Mouse (Mus musculus) heart, embryonic 16.5 days (tissue): ENCODE measurements around the gene Kctd11. TPM values are rescaled to one million over a fixed set of nuclear protein-coding genes. Genes with fewer than 3 reads are reported as not detected.
"Not testable (repeated sequence)": the region's sequence is repeated elsewhere in the genome, so short reads cannot be mapped to it uniquely, and the experiment has no call there.

Source experiments
- ATAC-seq: fragments of 200-750 bp; cut with Nextera tagmentation; replicated peaks from 2 replicates; pipeline ENCODE4 v1.8.0; 2017; ENCODE audit warnings: moderate number of reproducible peaks; ENCODE audit not compliant: insufficient read depth, low FRiP score; ENCODE audit errors: extremely low read depth
- H3K27ac ChIP-seq: fragments of 300-500 bp; sonication (generic); 2 replicates; pipeline ENCODE4 v1.5.1; 2014; ENCODE audit warnings: mild to moderate bottlenecking, low read length, control low read depth, moderate library complexity
- H3K27me3 ChIP-seq: fragments of 300-500 bp; sonication (generic); 2 replicates; pipeline ENCODE4 v1.6.1; 2014; ENCODE audit warnings: low read length, mixed read lengths; ENCODE audit not compliant: control insufficient read depth, insufficient read depth
- H3K36me3 ChIP-seq: fragments of 300-500 bp; sonication (generic); 2 replicates; pipeline ENCODE4 v1.6.1; 2014; ENCODE audit not compliant: control insufficient read depth, insufficient read depth
- H3K4me1 ChIP-seq: fragments of 300-500 bp; sonication (generic); 2 replicates; pipeline ENCODE4 v1.6.1; 2014; ENCODE audit warnings: low read length, mixed read lengths; ENCODE audit not compliant: control insufficient read depth, insufficient read depth
- H3K4me2 ChIP-seq: fragments of 300-500 bp; sonication (generic); 2 replicates; pipeline ENCODE4 v1.6.1; 2014; ENCODE audit warnings: low read depth, mild to moderate bottlenecking, control low read depth, low read length
- H3K4me3 ChIP-seq: fragments of 300-500 bp; sonication (generic); 2 replicates; pipeline ENCODE4 v1.5.1; 2014; ENCODE audit warnings: mild to moderate bottlenecking, control low read depth, low read length
- H3K9ac ChIP-seq: fragments of 300-500 bp; sonication (generic); 2 replicates; pipeline ENCODE4 v1.6.1; 2014; ENCODE audit warnings: low read length, control low read depth
- H3K9me3 ChIP-seq: fragments of 300-500 bp; sonication (generic); replicated peaks from 2 replicates; pipeline ENCODE4 v1.6.1; 2016; ENCODE audit warnings: low read length; ENCODE audit not compliant: control insufficient read depth
- WGBS: fragments of 180-500 bp; shearing (Covaris S2); extraction: QIAGEN DNeasy Blood & Tissue Kit; methylation state at CpG from one replicate; pipeline ENCODE4 v1.1.7; 2014; 5-methylcytosine and 5-hydroxymethylcytosine counted together
- polyA plus RNA-seq: library from polyadenylated mRNA; unstranded; fragments of >200 nt; fragmentation: Nextera tagmentation; extraction: Ambion mirVana; gene quantifications from 2 replicates; pipeline ENCODE4 v1.2.1, GENCODE M21; 2015

Kctd11 gene
- polyA plus RNA-seq, 1 experiment from 2014 or later = 3.9 TPM

DNA sequence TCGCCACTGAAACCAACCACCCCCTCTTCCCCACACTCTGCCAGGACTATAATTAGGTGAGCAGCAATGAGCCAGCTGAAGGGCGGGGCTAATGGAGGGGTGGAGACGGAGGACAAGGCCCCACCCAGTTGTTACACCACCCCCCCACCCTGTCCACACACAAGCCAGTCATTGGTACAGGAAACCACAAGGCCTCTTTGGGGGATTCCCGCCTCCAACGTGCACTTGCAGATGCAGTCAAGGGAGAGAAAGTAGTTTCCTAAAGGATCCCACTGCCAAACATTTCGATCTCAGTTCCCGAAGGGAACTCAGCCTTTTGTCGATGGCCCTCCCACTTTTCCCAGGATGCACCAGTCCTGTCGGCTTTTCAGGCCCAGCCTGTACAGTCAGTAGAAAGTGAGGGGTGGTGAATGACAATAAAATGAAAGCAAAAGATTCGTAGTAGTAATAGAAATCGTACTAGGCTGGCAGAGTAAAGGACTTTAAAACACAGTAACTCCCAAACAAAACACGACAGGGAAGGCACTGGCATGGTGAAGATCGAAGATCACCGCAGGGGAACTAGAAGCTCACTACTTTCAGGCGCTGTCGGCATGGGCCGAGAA, 38.6 kb upstream of the Kctd11 start:
- H3K4me1 ChIP-seq = peaks cover 34% of the 10 kb centered on the region
- peak overlapping the region; percentile 98 for H3K9ac ChIP-seq
- ATAC-seq = peak; percentile 11; the same call in 1 of the 2 replicates

GRCm38 (mm10) chr11:69919053-69919452, 37.8 kb upstream of the Kctd11 start:
- peak overlapping the region; percentile 98 for H3K4me2 ChIP-seq
- peaks cover 39% of the 10 kb centered on the region for H3K4me1 ChIP-seq
- peak overlapping the region; percentile 98 for H3K9ac ChIP-seq
- H3K27ac ChIP-seq = peak overlapping the region; percentile 97
- peak overlapping the region; percentile 91 for H3K4me3 ChIP-seq
- ATAC-seq = no peak
- WGBS = 77% methylated on average over 9 of the region's 9 CpGs
- H3K27me3 ChIP-seq = no peaks in the 10 kb centered on the region
- peaks cover 32% of the 10 kb centered on the region for H3K36me3 ChIP-seq
- H3K9me3 ChIP-seq = no peaks in the 10 kb centered on the region

More for the DNA sequence above, 38.6 kb upstream of the Kctd11 start:
- Histone ChIP-seq H3K4me2 (peak overlapping the region; percentile 98), H3K27ac (peak overlapping the region; percentile 97), H3K36me3 (peaks cover 32% of the 10 kb centered on the region), H3K27me3 (no peaks in the 10 kb centered on the region), H3K9me3 (no peaks in the 10 kb centered on the region), H3K4me3 (peak overlapping the region; percentile 91)
- WGBS = under 1% methylated on average over 17 of the region's 17 CpGs

DNA sequence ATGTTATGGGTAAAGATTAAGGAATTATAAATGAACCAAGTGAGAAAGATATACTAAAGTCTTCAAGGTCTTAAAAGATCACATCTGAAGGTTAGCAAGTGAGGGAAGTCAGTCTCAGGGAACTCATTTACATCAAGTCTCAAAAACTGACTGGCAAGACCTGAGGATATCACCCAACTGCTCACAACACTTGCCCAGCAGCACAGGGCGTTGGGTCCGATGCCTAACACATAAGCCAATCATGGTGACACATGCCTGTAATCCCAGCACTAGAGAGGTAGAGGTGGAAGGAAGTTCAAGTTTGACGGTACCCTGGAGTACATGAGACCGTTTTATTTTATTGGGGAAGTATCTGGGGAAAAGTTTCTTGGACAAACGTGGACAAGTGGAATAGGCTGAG, 36.9 kb upstream of the Kctd11 start:
- Histone ChIP-seq H3K4me3 (no peak overlapping the region), H3K9ac (no peak overlapping the region), H3K27me3 (no peaks in the 10 kb centered on the region), H3K4me1 (peaks cover 43% of the 10 kb centered on the region), H3K9me3 (no peaks in the 10 kb centered on the region), H3K36me3 (peaks cover 33% of the 10 kb centered on the region), H3K4me2 (no peak overlapping the region), H3K27ac (no peak overlapping the region)
- 76% methylated on average over 5 of the region's 5 CpGs for WGBS
- ATAC-seq = no peak

DNA sequence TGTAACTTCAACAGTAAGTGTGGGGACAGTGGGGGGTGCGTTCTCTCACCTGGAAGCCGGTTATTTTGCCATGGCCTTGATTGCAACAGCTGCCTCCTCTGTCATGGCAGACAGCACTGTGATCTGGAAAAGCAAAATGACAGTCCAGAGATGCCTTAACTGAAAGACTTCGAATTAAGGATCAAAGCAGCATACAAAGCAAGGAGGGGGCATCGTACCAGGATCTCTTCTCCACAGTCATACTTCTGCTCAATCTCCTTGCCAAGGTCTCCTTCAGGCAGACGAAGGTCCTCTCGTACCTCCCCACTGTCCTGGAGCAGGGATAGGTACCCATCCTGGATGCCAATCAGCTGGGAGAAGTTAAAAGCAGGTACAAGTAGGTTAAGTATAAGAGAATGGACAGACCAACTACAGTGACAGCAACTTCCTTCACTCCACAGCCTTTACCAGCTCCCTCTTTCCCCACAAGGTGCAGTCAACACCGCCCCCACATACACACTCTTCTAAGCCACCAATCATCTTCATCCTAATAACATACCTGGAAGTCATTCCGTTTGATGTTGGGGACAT, 36.3 kb upstream of the Kctd11 start:
- no peaks in the 10 kb centered on the region for H3K27me3 ChIP-seq
- no peak for ATAC-seq
- WGBS = 78% methylated on average over 8 of the region's 8 CpGs
- H3K9me3 ChIP-seq = no peaks in the 10 kb centered on the region
- H3K9ac ChIP-seq = no peak overlapping the region
- H3K27ac ChIP-seq = no peak overlapping the region
- H3K36me3 ChIP-seq = peaks cover 35% of the 10 kb centered on the region
- peaks cover 45% of the 10 kb centered on the region for H3K4me1 ChIP-seq
- no peak overlapping the region for H3K4me3 ChIP-seq
- no peak overlapping the region for H3K4me2 ChIP-seq

- H3K4me3 ChIP-seq, H3K4me2 ChIP-seq, H3K27ac ChIP-seq, H3K9me3 ChIP-seq, ATAC-seq, H3K9ac ChIP-seq, H3K27me3 ChIP-seq: not testable (repeated sequence)
- Histone ChIP-seq H3K36me3 (peaks cover 40% of the 10 kb centered on the region), H3K4me1 (peaks cover 40% of the 10 kb centered on the region)
- WGBS = 60% methylated on average over 7 of the region's 7 CpGs
Measured at GRCm38 (mm10) chr11:69916652-69917378, 35.6 kb upstream of the Kctd11 start.

- WGBS = 50% methylated on average over 5 of the region's 5 CpGs
- Histone ChIP-seq H3K9ac (no peak overlapping the region), H3K4me1 (peaks cover 40% of the 10 kb centered on the region), H3K36me3 (peaks cover 48% of the 10 kb centered on the region), H3K4me2 (no peak overlapping the region), H3K4me3 (no peak overlapping the region), H3K9me3 (no peaks in the 10 kb centered on the region), H3K27ac (no peak overlapping the region), H3K27me3 (no peaks in the 10 kb centered on the region)
- ATAC-seq = no peak
Measured at GRCm38 (mm10) chr11:69915667-69916627, 34.7 kb upstream of the Kctd11 start.

DNA sequence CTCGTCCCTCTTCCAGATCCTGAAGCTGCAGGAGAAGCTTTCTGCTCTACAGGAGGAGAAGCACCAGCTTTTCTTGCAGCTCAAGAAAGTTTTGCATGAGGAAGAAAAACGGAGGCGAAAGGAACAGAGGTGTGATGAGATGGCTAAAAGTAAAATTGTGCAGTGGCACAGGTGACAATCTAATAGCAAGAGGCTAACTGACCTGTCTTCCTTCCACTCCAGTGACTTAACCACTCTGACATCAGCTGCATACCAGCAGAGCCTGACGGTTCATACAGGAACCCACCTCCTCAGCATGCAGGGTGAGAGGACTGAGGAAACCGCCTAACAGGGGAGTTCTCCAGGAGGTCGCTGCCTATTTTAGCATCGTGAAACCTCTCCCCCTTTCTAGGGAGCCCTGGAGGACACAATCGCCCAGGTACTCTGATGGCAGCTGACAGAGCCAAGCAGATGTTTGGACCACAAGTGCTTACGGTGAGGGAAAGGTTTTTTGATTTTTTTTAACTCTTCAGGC, 33.8 kb upstream of the Kctd11 start:
- peak overlapping the region; percentile 99 for H3K4me2 ChIP-seq
- no peaks in the 10 kb centered on the region for H3K27me3 ChIP-seq
- peaks cover 40% of the 10 kb centered on the region for H3K4me1 ChIP-seq
- H3K4me3 ChIP-seq = peak overlapping the region; percentile 97
- H3K27ac ChIP-seq = no peak overlapping the region
- 36% methylated on average over 9 of the region's 9 CpGs for WGBS
- H3K36me3 ChIP-seq = peaks cover 58% of the 10 kb centered on the region
- H3K9ac ChIP-seq = peak overlapping the region; percentile 94; the same call in 1 of the 2 replicates
- no peaks in the 10 kb centered on the region for H3K9me3 ChIP-seq
- no peak for ATAC-seq

GRCm38 (mm10) chr11:69914372-69914764, 33.2 kb upstream of the Kctd11 start:
- peak overlapping the region; percentile 94 for H3K9ac ChIP-seq
- H3K4me1 ChIP-seq = peaks cover 38% of the 10 kb centered on the region
- 3% methylated on average over 17 of the region's 17 CpGs for whole genome bisulfite sequencing
- H3K36me3 ChIP-seq = peaks cover 64% of the 10 kb centered on the region
- peak overlapping the region; percentile 91 for H3K27ac ChIP-seq
- no peaks in the 10 kb centered on the region for H3K27me3 ChIP-seq
- no peaks in the 10 kb centered on the region for H3K9me3 ChIP-seq
- peak overlapping the region; percentile 97 for H3K4me3 ChIP-seq
- peak overlapping the region; percentile 99 for H3K4me2 ChIP-seq
- no peak; the same call in 1 of the 2 replicates for ATAC-seq
